In genomic region chr16:41729911-41730310, GRCm38 (mm10) we compare ENCODE assay signal across 10 mouse cellular contexts.
"Had no signal": no experiment of that assay in that cellular context is flagged by ENCODE, and none has a peak within 500 bp of the region (broad histone marks: within the 10 kb centered on the region; RNA-seq: fewer than 3 reads in every experiment).

No protein-coding gene starts in this region.

- H3K9ac ChIP-seq: limb, embryonic 15.5 days; liver, embryonic 12.5 days; lung, embryonic 14.5 days; neural tube, embryonic 15.5 days had no signal

- H3K36me3 ChIP-seq: limb, embryonic 15.5 days; liver, embryonic 12.5 days; midbrain, embryonic 10.5 days; neural tube, embryonic 15.5 days had no signal

- H3K4me2 ChIP-seq: limb, embryonic 15.5 days; liver, embryonic 12.5 days; lung, embryonic 14.5 days; neural tube, embryonic 15.5 days had no signal

- H3K4me1 ChIP-seq: limb, embryonic 15.5 days; liver, embryonic 12.5 days; midbrain, embryonic 10.5 days had no signal

- DNase-seq: kidney, postnatal 25 days; lung, embryonic 14.5 days; lung, postnatal 10 days; lung, postnatal 4 days; thymus, postnatal 36 days had no signal

- H3K27ac ChIP-seq: limb, embryonic 15.5 days; liver, embryonic 12.5 days; midbrain, embryonic 10.5 days had no signal

- ATAC-seq: liver, embryonic 12.5 days had no signal

- H3K4me3 ChIP-seq: limb, embryonic 15.5 days; liver, embryonic 12.5 days; midbrain, embryonic 10.5 days; myocyte; neural tube, embryonic 15.5 days had no signal

- H3K27me3 ChIP-seq: limb, embryonic 15.5 days; liver, embryonic 12.5 days; neural tube, embryonic 15.5 days had no signal

- H3K9me3 ChIP-seq: limb, embryonic 15.5 days; liver, embryonic 12.5 days; midbrain, embryonic 10.5 days; neural tube, embryonic 15.5 days had no signal
